In genomic region chr11:42978245-42978644, GRCm38 (mm10) we compare ENCODE assay signal across 27 mouse cellular contexts. TPM values are rescaled to one million over a fixed set of nuclear protein-coding genes. Genes with fewer than 3 reads are reported as not detected.
DNase-seq lines count a peak whose midpoint lies in the region; ATAC-seq and TF ChIP-seq lines count a peak whose summit lies in the region.
"Had no signal": no experiment of that assay in that cellular context is flagged by ENCODE, and none has a peak within 500 bp of the region (broad histone marks: within the 10 kb centered on the region; RNA-seq: fewer than 3 reads in every experiment).

No protein-coding gene starts in this region.

- H3K27me3 ChIP-seq in cerebellum, adult 2 months (ENCODE audit: control insufficient read depth, insufficient read depth, low read length): no peaks in the 10 kb centered on the region
- H3K27me3 ChIP-seq in hindbrain, embryonic 15.5 days: no peaks in the 10 kb centered on the region
- H3K27me3 ChIP-seq in hindbrain, embryonic 11.5 days (ENCODE audit: control insufficient read depth, insufficient read depth, low read length): no peaks in the 10 kb centered on the region
- no peaks in the 10 kb centered on the region for H3K27me3 ChIP-seq in midbrain, embryonic 15.5 days (replicated peaks)
- no peaks in the 10 kb centered on the region for H3K27me3 ChIP-seq in midbrain, embryonic 10.5 days (ENCODE audit: low read depth, poor library complexity, severe bottlenecking)
- no peaks in the 10 kb centered on the region for H3K27me3 ChIP-seq in neural tube, embryonic 15.5 days (replicated peaks)
- H3K27me3 ChIP-seq: embryonic facial prominence, embryonic 12.5 days; forebrain, embryonic 12.5 days; heart, embryonic 12.5 days; limb, embryonic 12.5 days had no signal

- TF ChIP-seq POLR2A in cerebellum, adult 2 months (IDR thresholded peaks at IDR 0.05; ENCODE audit: borderline replicate concordance, insufficient read depth, low read length): no peak

- no peak overlapping the region for H3K4me2 ChIP-seq in hindbrain, embryonic 15.5 days
- no peak overlapping the region for H3K4me2 ChIP-seq in hindbrain, embryonic 11.5 days (replicated peaks; ENCODE audit: low read depth, low read length)
- H3K4me2 ChIP-seq in midbrain, embryonic 15.5 days: no peak overlapping the region
- no peak overlapping the region for H3K4me2 ChIP-seq in neural tube, embryonic 15.5 days
- H3K4me2 ChIP-seq: embryonic facial prominence, embryonic 12.5 days; forebrain, embryonic 12.5 days; heart, embryonic 12.5 days; limb, embryonic 12.5 days; liver, embryonic 11.5 days had no signal

- no peak overlapping the region for H3K9ac ChIP-seq in hindbrain, embryonic 15.5 days
- no peak overlapping the region for H3K9ac ChIP-seq in hindbrain, embryonic 11.5 days (ENCODE audit: low read depth, low read length)
- no peak overlapping the region for H3K9ac ChIP-seq in midbrain, embryonic 15.5 days
- no peak overlapping the region for H3K9ac ChIP-seq in neural tube, embryonic 15.5 days (replicated peaks)
- H3K9ac ChIP-seq: embryonic facial prominence, embryonic 12.5 days; forebrain, embryonic 12.5 days; heart, embryonic 12.5 days; limb, embryonic 12.5 days; liver, postnatal 0 days had no signal

- no peaks in the 10 kb centered on the region for H3K36me3 ChIP-seq in hindbrain, embryonic 15.5 days
- H3K36me3 ChIP-seq in hindbrain, embryonic 11.5 days (ENCODE audit: control insufficient read depth, insufficient read depth, low read length): no peaks in the 10 kb centered on the region
- H3K36me3 ChIP-seq in midbrain, embryonic 15.5 days (replicated peaks): no peaks in the 10 kb centered on the region
- H3K36me3 ChIP-seq in midbrain, embryonic 10.5 days: no peaks in the 10 kb centered on the region
- H3K36me3 ChIP-seq in neural tube, embryonic 15.5 days: no peaks in the 10 kb centered on the region
- H3K36me3 ChIP-seq: embryonic facial prominence, embryonic 12.5 days; forebrain, embryonic 12.5 days; heart, embryonic 12.5 days; limb, embryonic 12.5 days had no signal

- ATAC-seq in hindbrain, embryonic 15.5 days (ENCODE audit: low FRiP score, low read depth): 0 out of 2 replicates have a peak, but pooled peaks have one; percentile 42
- ATAC-seq in hindbrain, embryonic 11.5 days (ENCODE audit: low FRiP score): no peak
- ATAC-seq in midbrain, embryonic 15.5 days (replicated peaks): peak; percentile 52; the same call in 1 of the 2 replicates
- peak; percentile 80 for ATAC-seq in neural tube, embryonic 15.5 days (ENCODE audit: low FRiP score)
- ATAC-seq: liver, postnatal 0 days; lung, postnatal 0 days had no signal

- H3K4me3 ChIP-seq in cerebellum, adult 2 months (replicated peaks; ENCODE audit: insufficient read depth, low read depth, low read length): no peak overlapping the region
- no peak overlapping the region for H3K4me3 ChIP-seq in hindbrain, embryonic 15.5 days
- H3K4me3 ChIP-seq in hindbrain, embryonic 11.5 days (ENCODE audit: low read depth, low read length): no peak overlapping the region
- H3K4me3 ChIP-seq in midbrain, embryonic 15.5 days: no peak overlapping the region
- H3K4me3 ChIP-seq in midbrain, embryonic 10.5 days: no peak overlapping the region
- H3K4me3 ChIP-seq in neural tube, embryonic 15.5 days (replicated peaks): no peak overlapping the region
- H3K4me3 ChIP-seq: embryonic facial prominence, embryonic 12.5 days; forebrain, embryonic 12.5 days; heart, embryonic 12.5 days; limb, embryonic 12.5 days had no signal

- whole genome bisulfite sequencing in cerebellum, adult 2 months: 63% methylated on average over 2 of the region's 2 CpGs
- 40% methylated on average over 2 of the region's 2 CpGs for WGBS in hindbrain, embryonic 15.5 days
- 70% methylated on average over 2 of the region's 2 CpGs for WGBS in hindbrain, embryonic 11.5 days
- 48% methylated on average over 2 of the region's 2 CpGs for WGBS in midbrain, embryonic 15.5 days
- WGBS in midbrain, embryonic 10.5 days: 82% methylated on average over 2 of the region's 2 CpGs
- 26% methylated on average over 2 of the region's 2 CpGs for WGBS in neural tube, embryonic 15.5 days

- H3K27ac ChIP-seq in cerebellum, adult 2 months (ENCODE audit: insufficient read depth, low read length): no peak overlapping the region
- no peak overlapping the region for H3K27ac ChIP-seq in hindbrain, embryonic 15.5 days (replicated peaks)
- no peak overlapping the region for H3K27ac ChIP-seq in hindbrain, embryonic 11.5 days (ENCODE audit: low read depth, low read length)
- 0 out of 2 replicates have a peak overlapping the region, but pooled peaks have one; percentile 26 for H3K27ac ChIP-seq in midbrain, embryonic 15.5 days
- no peak overlapping the region for H3K27ac ChIP-seq in midbrain, embryonic 10.5 days (replicated peaks)
- no peak overlapping the region for H3K27ac ChIP-seq in neural tube, embryonic 15.5 days (replicated peaks)
- H3K27ac ChIP-seq: embryonic facial prominence, embryonic 12.5 days; forebrain, embryonic 12.5 days; limb, embryonic 12.5 days; macrophage; stomach, postnatal 0 days had no signal

- peak; percentile 6 to 8 for DNase-seq in cerebellum, postnatal 10 days
- no peak for DNase-seq in cerebellum, adult 2 months
- DNase-seq in hindbrain, embryonic 11.5 days (ENCODE audit: low spot score): no peak
- no peak for DNase-seq in midbrain, embryonic 10.5 days (ENCODE audit: low spot score)
- DNase-seq in adrenal gland, postnatal 14 days: no peak
- DNase-seq: adrenal gland, postnatal 36 days; cerebellum, adult 11-12 months; cerebellum, postnatal 25 days; gastrocnemius, postnatal 25 days; heart, adult 18-20 months; heart, postnatal 10 days; kidney, adult 11 months; liver, postnatal 0 days; right cerebral cortex, postnatal 14 days; thymus, adult 2 months had no signal

- no peaks in the 10 kb centered on the region for H3K4me1 ChIP-seq in cerebellum, adult 2 months (ENCODE audit: control insufficient read depth, insufficient read depth, low read length)
- 0 out of 2 replicates have a peak, but pooled peaks cover 3% of the 10 kb centered on the region for H3K4me1 ChIP-seq in hindbrain, embryonic 15.5 days (replicated peaks)
- no peaks in the 10 kb centered on the region for H3K4me1 ChIP-seq in hindbrain, embryonic 11.5 days (replicated peaks; ENCODE audit: control insufficient read depth, insufficient read depth, low read length)
- H3K4me1 ChIP-seq in midbrain, embryonic 15.5 days: no peaks in the 10 kb centered on the region
- no peaks in the 10 kb centered on the region for H3K4me1 ChIP-seq in midbrain, embryonic 10.5 days
- H3K4me1 ChIP-seq in neural tube, embryonic 15.5 days: no peaks in the 10 kb centered on the region
- H3K4me1 ChIP-seq: embryonic facial prominence, embryonic 12.5 days; forebrain, embryonic 12.5 days; heart, embryonic 12.5 days; limb, embryonic 12.5 days had no signal

- H3K9me3 ChIP-seq in hindbrain, embryonic 15.5 days: no peaks in the 10 kb centered on the region
- H3K9me3 ChIP-seq in hindbrain, embryonic 11.5 days (ENCODE audit: control insufficient read depth, low read length): no peaks in the 10 kb centered on the region
- H3K9me3 ChIP-seq in midbrain, embryonic 15.5 days: no peaks in the 10 kb centered on the region
- no peaks in the 10 kb centered on the region for H3K9me3 ChIP-seq in midbrain, embryonic 10.5 days (replicated peaks)
- no peaks in the 10 kb centered on the region for H3K9me3 ChIP-seq in neural tube, embryonic 15.5 days (replicated peaks)
- H3K9me3 ChIP-seq: embryonic facial prominence, embryonic 12.5 days; forebrain, embryonic 12.5 days; limb, embryonic 12.5 days had no signal

- TF ChIP-seq CTCF in cerebellum, adult 2 months (IDR thresholded peaks at IDR 0.05; ENCODE audit: borderline replicate concordance, insufficient read depth, low read depth, low read length): no peak

RNA-seq across cellular contexts. Expression of gene Gm9972, which starts 57.3 kb away (rescaled TPM):
- polyA plus RNA-seq in cerebellum, adult 2 months (2012; rRNA removed): 0.06 TPM in 1 of 2 replicates, not detected in the other
- polyA plus RNA-seq in hindbrain, embryonic 15.5 days (2015; fragmentation: Nextera tagmentation; extraction: Ambion mirVana): not detected in 2 replicates
- not detected in 2 replicates for polyA plus RNA-seq in hindbrain, embryonic 11.5 days (2014; fragmentation: Nextera tagmentation; extraction: Ambion mirVana)
- polyA plus RNA-seq in midbrain, embryonic 15.5 days (2015; fragmentation: Nextera tagmentation; extraction: Ambion mirVana): not detected in 2 replicates
- not detected in 2 replicates for polyA plus RNA-seq in midbrain, embryonic 10.5 days (2016; fragmentation: Nextera tagmentation; extraction: Ambion mirVana)
- not detected in 2 replicates for polyA plus RNA-seq in neural tube, embryonic 15.5 days (2015; fragmentation: Nextera tagmentation; extraction: Ambion mirVana)
- total RNA-seq in adrenal gland, postnatal 14 days (2021): not detected in 2 replicates
- total RNA-seq: adrenal gland, postnatal 36 days; gastrocnemius, postnatal 25 days; heart, adult 18-20 months; heart, postnatal 10 days; left cerebral cortex, postnatal 14 days had no signal
- polyA plus RNA-seq: forebrain, embryonic 12.5 days; heart, embryonic 12.5 days; limb, embryonic 12.5 days; liver, embryonic 11.5 days; liver, postnatal 0 days; lung, postnatal 0 days; macrophage; thymus, adult 2 months had no signal

Comparison
In these comparisons a context has a peak if more than half of its experiments do, and no peak if none do; other contexts are left out.
1. DNase-seq: peak in cerebellum, postnatal 10 days (2 of 2); none in cerebellum, adult 2 months (0 of 2), hindbrain, embryonic 11.5 days (single experiment), midbrain, embryonic 10.5 days (single experiment) and adrenal gland, postnatal 14 days (single experiment).